Mouse (Mus musculus): Measurements from ENCODE around the gene Isg15.
"Not testable (repeated sequence)": the region's sequence is repeated elsewhere in the genome, so short reads cannot be mapped to it uniquely, and the experiment has no call there.

Gene Isg15

DNA sequence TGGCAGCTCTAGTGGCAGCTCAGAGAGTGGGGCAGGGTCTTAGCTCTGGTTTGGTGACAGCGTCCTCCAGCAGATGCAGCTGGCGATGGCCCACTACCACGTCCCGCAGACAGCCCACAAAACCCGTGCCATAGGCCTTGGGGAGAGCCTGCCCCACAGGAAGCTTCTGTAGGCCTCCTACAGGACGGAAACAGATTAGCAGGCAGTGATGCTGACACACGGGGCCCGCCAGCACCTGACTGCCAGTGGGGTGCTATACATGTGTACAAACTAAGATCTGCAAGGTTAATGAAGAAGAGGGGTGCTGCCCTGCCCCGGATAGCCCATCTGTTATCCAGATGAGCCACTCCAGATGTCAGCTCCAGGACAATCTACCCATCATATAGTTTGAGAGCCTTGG, 34.1 kb downstream of the Isg15 start:
- DNase-seq (ENCODE audit: low read depth, low spot score): no peak

DNA sequence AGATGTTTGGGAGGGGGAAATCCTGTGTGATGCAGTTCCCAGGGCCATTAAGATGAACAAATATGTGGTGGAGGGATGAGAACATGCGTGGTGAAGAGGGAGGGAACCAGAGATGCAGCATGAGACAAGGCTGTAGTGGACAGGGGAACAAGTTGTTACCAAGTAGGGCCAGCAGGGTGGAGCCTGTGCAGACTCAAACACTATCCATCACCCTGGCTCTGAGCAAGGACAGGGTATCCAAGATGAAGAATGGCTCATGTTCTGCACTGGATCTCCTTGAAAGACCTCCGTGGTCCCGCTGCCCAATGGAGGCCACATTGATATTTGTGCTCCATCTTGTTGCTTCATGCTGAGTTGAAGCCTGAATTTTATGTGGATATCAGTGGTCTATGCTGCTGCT, 45.8 kb downstream of the Isg15 start:
- no peak for DNase-seq (ENCODE audit: low read depth, low spot score)

DNA sequence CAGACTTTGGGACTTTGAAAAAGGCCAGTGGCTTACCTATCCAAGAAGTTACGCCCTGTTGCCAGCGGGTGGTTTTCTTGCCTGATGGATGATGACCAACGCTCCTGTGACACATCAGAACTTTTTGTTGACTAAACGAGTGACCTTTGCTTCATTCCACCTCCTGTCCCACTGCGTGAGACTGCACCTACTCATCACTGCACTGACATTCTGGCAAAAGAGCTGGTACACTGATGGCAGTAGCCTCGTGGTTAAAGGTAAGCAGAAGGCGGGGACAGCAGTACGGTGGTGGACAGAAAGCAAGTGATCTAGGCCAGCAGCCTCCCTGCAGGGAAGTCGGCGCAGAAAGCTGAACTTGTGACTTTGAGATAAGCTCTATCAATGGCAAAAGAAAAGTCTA, 49.7 kb downstream of the Isg15 start:
- not testable (repeated sequence) for DNase-seq (ENCODE audit: low read depth, low spot score)
